Mouse (Mus musculus) kidney, adult 2 months (tissue): Measurements from ENCODE around the gene Glcci1. TPM values are rescaled to one million over a fixed set of nuclear protein-coding genes. Genes with fewer than 3 reads are reported as not detected.
A peak's percentile ranks its signal among the peaks of the same experiment; 100 is the strongest.

ENCODE experiments used
- DNase-seq: peaks from one replicate; pipeline ENCODE4 v3.0.0; 2021
- H3K27ac ChIP-seq: fragments of 200-500 bp; 2 replicates; pipeline ENCODE4 v1.5.1; 2012; ENCODE audit warnings: low read depth, low read length, control low read depth, inconsistent platforms; ENCODE audit not compliant: insufficient read depth
- H3K27me3 ChIP-seq: fragments of 200-500 bp; replicated peaks from 2 replicates; pipeline ENCODE4 v1.6.1; 2012; ENCODE audit warnings: mild to moderate bottlenecking, moderate library complexity, low read length, inconsistent platforms; ENCODE audit not compliant: control insufficient read depth, insufficient read depth
- H3K36me3 ChIP-seq: fragments of 200-500 bp; 2 replicates; pipeline ENCODE4 v1.6.1; 2012; ENCODE audit warnings: mild to moderate bottlenecking, moderate library complexity, low read length, inconsistent platforms; ENCODE audit not compliant: control insufficient read depth, insufficient read depth
- H3K4me1 ChIP-seq: fragments of 200-500 bp; 2 replicates; pipeline ENCODE4 v1.6.1; 2011; ENCODE audit warnings: low read length; ENCODE audit not compliant: control insufficient read depth, insufficient read depth
- H3K4me3 ChIP-seq: fragments of 200-500 bp; 2 replicates; pipeline ENCODE4 v1.5.1; 2011; ENCODE audit warnings: mild to moderate bottlenecking, low read depth, low read length, control low read depth; ENCODE audit not compliant: insufficient read depth
- CTCF ChIP-seq: fragments of 200-500 bp; conservative IDR thresholded peaks from 2 replicates; pipeline ENCODE4 v1.5.1; 2011; ENCODE audit warnings: low read depth, mild to moderate bottlenecking, control low read depth, low read length, moderate library complexity, mixed read lengths; ENCODE audit not compliant: insufficient read depth, insufficient read length
- POLR2A ChIP-seq: fragments of 200-500 bp; IDR thresholded peaks from one replicate; pipeline ENCODE4 v1.6.1; 2011; ENCODE audit warnings: low read depth, low read length, control low read depth
- WGBS: fragments of 180-500 bp; shearing (Covaris S2); methylation state at CpG from one replicate; pipeline ENCODE4 v1.1.7; 2018; 5-methylcytosine and 5-hydroxymethylcytosine counted together
- polyA plus RNA-seq: library from polyadenylated mRNA; depleted of rRNA; stranded (reverse); fragments of >200 nt; gene quantifications from 2 replicates; pipeline ENCODE4 v1.2.3, GENCODE M21; 2012

Gene Glcci1
- polyA plus RNA-seq, 1 experiment: 3.6 TPM

DNA sequence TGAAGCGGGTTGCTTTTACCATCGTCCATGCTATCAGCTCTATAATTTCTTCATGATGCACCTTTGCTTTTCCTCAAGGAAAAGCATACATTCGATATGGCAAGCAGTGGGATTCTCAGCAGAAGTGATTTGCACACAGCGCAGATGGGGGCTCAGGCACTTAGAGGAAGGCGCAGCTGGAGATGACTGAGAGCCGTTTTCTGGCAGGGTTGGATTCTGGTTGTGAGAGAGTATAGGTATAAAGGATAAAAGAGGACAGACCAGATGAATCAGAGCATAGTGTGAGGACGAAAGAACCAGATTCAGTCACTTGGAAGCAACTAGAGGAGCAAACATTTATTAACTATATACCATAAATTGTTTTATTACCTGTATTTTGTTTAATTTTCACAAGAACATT is 36.4 kb downstream of the Glcci1 start:
- no peaks in the 10 kb centered on the region for H3K4me1 ChIP-seq
- TF ChIP-seq CTCF: no peak
- no peak for TF ChIP-seq POLR2A
- H3K27me3 ChIP-seq: no peaks in the 10 kb centered on the region
- DNase-seq: no peak
- no peak overlapping the region for H3K4me3 ChIP-seq
- no peak overlapping the region for H3K27ac ChIP-seq
- 94% methylated on average over 7 of the region's 7 CpGs for WGBS
- no peaks in the 10 kb centered on the region; the same call in 1 of the 2 replicates for H3K36me3 ChIP-seq

DNA sequence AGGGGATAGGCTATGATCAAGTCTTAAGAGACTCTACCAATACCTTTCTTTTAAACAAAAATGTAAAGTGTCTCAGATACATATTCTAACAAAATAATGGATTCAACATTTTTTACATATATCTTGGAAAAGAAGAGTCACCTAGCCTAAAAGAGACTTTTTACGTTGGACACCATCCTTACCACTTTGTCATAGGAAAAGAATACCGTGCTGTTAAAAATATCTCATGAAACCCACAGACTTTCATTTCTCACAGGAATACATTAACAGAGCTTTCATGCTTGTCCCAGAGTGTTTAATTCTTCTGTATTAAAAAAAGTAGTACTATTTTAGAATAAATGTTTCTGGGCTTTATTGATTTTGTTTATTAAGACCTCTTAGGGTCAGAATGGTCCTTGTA is 41.8 kb downstream of the Glcci1 start:
- TF ChIP-seq POLR2A: no peak
- TF ChIP-seq CTCF: no peak
- Histone ChIP-seq H3K4me3 (no peak overlapping the region), H3K36me3 (no peaks in the 10 kb centered on the region; the same call in 1 of the 2 replicates), H3K27me3 (no peaks in the 10 kb centered on the region), H3K27ac (no peak overlapping the region), H3K4me1 (no peaks in the 10 kb centered on the region)
- DNase-seq: no peak
- 86% methylated on average over 2 of the region's 2 CpGs for WGBS

DNA sequence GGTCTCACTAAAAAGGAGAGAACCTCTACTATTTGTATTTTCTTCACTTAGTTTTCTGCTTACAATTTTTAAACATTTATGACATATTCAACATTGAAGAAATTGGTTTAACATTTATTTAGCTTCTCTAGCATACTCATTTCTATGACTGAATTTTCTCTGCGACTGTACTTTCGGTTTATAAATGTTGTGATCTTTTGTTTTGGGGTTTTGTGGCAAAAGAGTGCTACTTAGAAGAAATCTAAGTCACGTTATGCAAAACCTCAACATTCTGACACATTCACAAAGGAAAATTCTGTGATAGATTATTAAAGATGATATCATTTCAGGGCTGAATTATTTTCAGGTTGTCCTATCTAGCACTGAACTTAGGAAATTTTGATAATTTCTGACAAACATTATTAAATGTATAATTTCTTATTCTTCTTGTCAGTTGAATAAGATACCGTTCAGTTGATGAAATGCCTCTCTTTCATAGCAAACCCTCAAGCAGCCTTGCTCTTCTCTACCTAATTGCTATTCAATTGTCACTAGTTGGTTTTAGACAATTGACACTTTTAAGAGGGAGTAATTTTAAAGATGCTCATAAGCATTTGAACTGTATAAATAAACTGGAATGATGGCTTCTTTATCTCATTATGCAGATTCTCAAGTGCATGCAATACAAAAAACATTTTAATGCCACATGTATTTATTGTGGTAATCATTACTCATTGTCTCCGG is 47.6 kb downstream of the Glcci1 start:
- TF ChIP-seq CTCF (no peak), POLR2A (no peak)
- no peak overlapping the region for H3K27ac ChIP-seq
- peaks cover 7% of the 10 kb centered on the region for H3K4me1 ChIP-seq
- 95% methylated on average over 5 of the region's 5 CpGs for WGBS
- H3K4me3 ChIP-seq: no peak overlapping the region
- no peaks in the 10 kb centered on the region for H3K27me3 ChIP-seq
- no peaks in the 10 kb centered on the region for H3K36me3 ChIP-seq
- no peak for DNase-seq

DNA sequence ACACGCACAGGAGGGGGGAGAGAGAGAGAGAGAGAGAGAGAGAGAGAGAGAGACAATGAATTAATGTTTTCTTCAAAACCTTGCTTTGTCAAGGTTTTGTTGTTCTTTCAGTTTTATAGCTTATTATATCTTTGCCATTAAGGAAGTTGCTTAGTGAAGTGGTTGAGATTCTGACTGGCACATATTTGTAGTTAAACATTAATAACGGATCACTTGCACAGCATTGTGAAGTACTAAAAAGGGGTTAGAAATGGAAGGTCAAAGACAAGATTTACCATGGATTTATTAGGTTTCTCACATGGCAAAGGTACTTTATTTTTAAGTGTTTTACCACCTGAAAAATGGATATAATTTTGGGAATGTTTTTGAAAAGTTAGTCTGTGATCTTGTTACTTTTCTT is 51.3 kb downstream of the Glcci1 start:
- peak; percentile 30 for DNase-seq
- H3K4me3 ChIP-seq: no peak overlapping the region
- peak overlapping the region; percentile 80 for H3K27ac ChIP-seq
- peaks cover 7% of the 10 kb centered on the region for H3K4me1 ChIP-seq
- WGBS: 44% methylated on average over 2 of the region's 2 CpGs
- H3K27me3 ChIP-seq: no peaks in the 10 kb centered on the region
- no peaks in the 10 kb centered on the region for H3K36me3 ChIP-seq
- TF ChIP-seq CTCF: no peak
- TF ChIP-seq POLR2A: no peak

DNA sequence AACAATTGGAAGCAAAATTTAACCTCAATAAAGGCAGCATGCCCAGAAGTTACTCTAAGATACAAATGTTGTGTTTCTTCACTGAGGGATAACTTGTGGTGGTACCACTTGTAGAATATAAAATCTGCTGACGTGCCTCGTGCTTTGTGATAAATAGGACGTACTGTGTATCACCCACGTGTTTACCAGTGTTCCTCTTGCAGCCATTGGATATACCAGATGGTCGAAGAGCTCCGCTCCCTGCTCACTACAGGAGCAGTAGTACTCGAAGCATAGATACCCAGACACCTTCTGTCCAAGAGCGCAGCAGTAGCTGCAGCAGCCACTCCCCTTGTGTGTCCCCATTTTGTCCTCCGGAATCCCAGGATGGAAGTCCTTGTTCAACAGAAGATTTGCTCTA is 73.0 kb downstream of the Glcci1 start:
- Histone ChIP-seq H3K27ac (no peak overlapping the region), H3K36me3 (no peaks in the 10 kb centered on the region), H3K27me3 (no peaks in the 10 kb centered on the region), H3K4me1 (no peaks in the 10 kb centered on the region), H3K4me3 (no peak overlapping the region)
- no peak for DNase-seq
- TF ChIP-seq CTCF (no peak), POLR2A (no peak)
- WGBS: 97% methylated on average over 9 of the region's 9 CpGs

DNA sequence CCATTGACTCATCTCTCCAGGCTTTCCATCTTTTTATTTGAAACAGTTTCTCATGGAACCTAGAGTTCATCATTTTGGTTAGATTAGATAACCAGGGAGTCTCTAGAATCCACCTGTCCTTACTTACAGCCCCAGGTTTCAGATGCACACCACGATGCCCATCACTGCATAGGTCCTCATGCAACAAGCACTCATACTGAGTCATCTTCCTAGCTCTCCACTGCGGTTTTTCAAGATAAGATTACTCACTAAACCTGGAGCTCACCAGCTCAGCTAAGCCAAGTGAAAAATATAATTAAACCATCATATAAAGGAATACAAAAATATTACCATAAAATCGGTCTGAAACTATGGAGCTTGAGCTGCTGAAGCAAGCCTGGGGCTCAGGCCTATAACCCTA is 74.5 kb downstream of the Glcci1 start:
- H3K4me3 ChIP-seq: no peak overlapping the region
- H3K4me1 ChIP-seq: no peaks in the 10 kb centered on the region
- WGBS: 92% methylated on average over 3 of the region's 3 CpGs
- no peak for DNase-seq
- no peaks in the 10 kb centered on the region for H3K27me3 ChIP-seq
- H3K27ac ChIP-seq: no peak overlapping the region
- no peaks in the 10 kb centered on the region for H3K36me3 ChIP-seq
- TF ChIP-seq CTCF (no peak), POLR2A (no peak)

DNA sequence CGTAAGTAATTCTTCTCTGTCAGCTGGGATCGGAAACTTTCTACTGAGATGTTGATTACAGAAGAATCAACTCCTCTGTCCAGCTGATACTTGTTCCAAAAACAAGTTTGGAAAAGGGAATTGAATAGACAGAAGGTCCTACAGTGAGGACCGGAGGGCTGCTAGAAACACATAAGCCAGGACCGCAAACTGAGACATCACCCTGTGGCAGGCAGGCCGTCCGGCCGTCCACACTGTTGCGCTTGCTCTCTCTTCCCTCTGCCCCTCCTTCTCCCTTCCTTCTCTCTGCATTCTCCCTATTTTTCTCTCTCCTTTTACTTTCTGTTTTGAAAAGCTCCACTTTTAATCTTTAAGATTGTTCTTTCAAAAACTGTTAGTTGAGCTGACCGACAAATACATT is 82.3 kb downstream of the Glcci1 start:
- no peak for DNase-seq
- 87% methylated on average over 9 of the region's 9 CpGs for WGBS
- Histone ChIP-seq H3K27me3 (no peaks in the 10 kb centered on the region), H3K36me3 (no peaks in the 10 kb centered on the region), H3K4me3 (no peak overlapping the region), H3K27ac (no peak overlapping the region), H3K4me1 (no peaks in the 10 kb centered on the region)
- no peak for TF ChIP-seq CTCF
- TF ChIP-seq POLR2A: no peak

DNA sequence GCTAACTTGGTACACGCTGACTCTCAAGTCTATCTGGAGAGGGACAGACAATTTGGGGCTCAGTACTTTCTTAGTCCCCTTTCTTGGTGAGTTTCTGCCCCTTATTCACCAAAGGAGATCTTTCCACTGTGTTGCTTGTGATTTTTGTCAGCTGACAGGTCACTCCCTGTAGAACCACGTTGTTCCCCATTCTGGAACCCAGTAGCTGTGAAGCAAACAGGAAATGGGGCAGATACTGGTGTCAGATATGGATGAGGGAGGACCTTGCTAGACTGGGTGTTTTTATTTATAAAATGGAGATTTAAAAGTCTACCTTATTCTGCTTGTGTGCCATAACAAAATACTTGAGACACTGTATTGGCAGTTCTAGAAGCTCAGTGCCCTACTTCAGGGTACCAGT is 108.0 kb downstream of the Glcci1 start:
- no peaks in the 10 kb centered on the region for H3K27me3 ChIP-seq
- no peak overlapping the region for H3K27ac ChIP-seq
- H3K4me3 ChIP-seq: no peak overlapping the region
- no peaks in the 10 kb centered on the region for H3K36me3 ChIP-seq
- H3K4me1 ChIP-seq: no peaks in the 10 kb centered on the region
- 75% methylated on average over 2 of the region's 2 CpGs for WGBS
- DNase-seq: no peak
- TF ChIP-seq POLR2A (no peak), CTCF (no peak)
